Mouse (Mus musculus) thymus, postnatal 36 days (tissue): Measurements from ENCODE around the gene Itpr2.

Source experiments
- DNase-seq, 2 experiments: peaks; one replicate each; pipeline ENCODE4 v3.0.0; 2022; ENCODE audit warnings: mixed read lengths in 2 of 2

Gene Itpr2

GRCm38 (mm10) chr6:146501866-146502804, at the start of gene Itpr2:
Itpr2 (minus strand) TSS chr6:146502223.
- DNase-seq: peak; percentile 91 to 92

GRCm38 (mm10) chr6:146551326-146551725, 49.3 kb upstream of the Itpr2 start:
- DNase-seq: no peak

- DNase-seq: no peak
These were observed 48.4 kb upstream of the Itpr2 start for GRCm38 (mm10) chr6:146550421-146550820.

GRCm38 (mm10) chr6:146545289-146545865, 43.4 kb upstream of the Itpr2 start:
- DNase-seq: no peak

- no peak for DNase-seq
These were observed 42.6 kb upstream of the Itpr2 start for GRCm38 (mm10) chr6:146544622-146545021.

GRCm38 (mm10) chr6:146540386-146540785, 38.4 kb upstream of the Itpr2 start:
- no peak for DNase-seq

GRCm38 (mm10) chr6:146538661-146539060, 36.6 kb upstream of the Itpr2 start:
- DNase-seq: no peak

- DNase-seq: no peak
These were observed 36.0 kb upstream of the Itpr2 start for GRCm38 (mm10) chr6:146538071-146538470.

GRCm38 (mm10) chr6:146537111-146537510, 35.1 kb upstream of the Itpr2 start:
- no peak for DNase-seq

GRCm38 (mm10) chr6:146535501-146535900, 33.5 kb upstream of the Itpr2 start:
- DNase-seq: no peak

GRCm38 (mm10) chr6:146533146-146533545, 31.1 kb upstream of the Itpr2 start:
- DNase-seq: no peak

- DNase-seq: no peak
These were observed 28.7 kb upstream of the Itpr2 start for GRCm38 (mm10) chr6:146530769-146531168.

- no peak for DNase-seq
These were observed 28.3 kb upstream of the Itpr2 start for GRCm38 (mm10) chr6:146530363-146530762.

GRCm38 (mm10) chr6:146527537-146527936, 25.5 kb upstream of the Itpr2 start:
- DNase-seq: no peak

- DNase-seq: no peak
These were observed 23.5 kb upstream of the Itpr2 start for GRCm38 (mm10) chr6:146525500-146525899.

- peak; percentile 55 to 63 for DNase-seq
These were observed 19.6 kb upstream of the Itpr2 start for GRCm38 (mm10) chr6:146521456-146522245.

GRCm38 (mm10) chr6:146519019-146519418, 17.0 kb upstream of the Itpr2 start:
- no peak for DNase-seq

- DNase-seq: no peak
These were observed 13.9 kb upstream of the Itpr2 start for GRCm38 (mm10) chr6:146515936-146516335.

- DNase-seq: peak; percentile 64 to 76
These were observed 12.5 kb upstream of the Itpr2 start for GRCm38 (mm10) chr6:146514531-146514948.

- no peak for DNase-seq
These were observed 11.9 kb upstream of the Itpr2 start for GRCm38 (mm10) chr6:146513899-146514298.

- no peak for DNase-seq
These were observed 11.4 kb upstream of the Itpr2 start for GRCm38 (mm10) chr6:146513384-146513783.

- DNase-seq: no peak
These were observed 9.5 kb upstream of the Itpr2 start for GRCm38 (mm10) chr6:146511511-146511910.

- DNase-seq: no peak
These were observed 7.9 kb upstream of the Itpr2 start for GRCm38 (mm10) chr6:146509891-146510290.
